Mouse (Mus musculus) liver, embryonic 12.5 days (tissue): ENCODE data around the gene Spire2. TPM values are rescaled to one million over a fixed set of nuclear protein-coding genes. Genes with fewer than 3 reads are reported as not detected.

ENCODE experiments used
- ATAC-seq: fragments of 200-750 bp; cut with Nextera tagmentation; 2 replicates; pipeline ENCODE4 v1.8.0; 2017; ENCODE audit warnings: moderate number of reproducible peaks, mild to moderate bottlenecking, moderate library complexity
- H3K27ac ChIP-seq: fragments of 300-500 bp; sonication (generic); 2 replicates; pipeline ENCODE4 v1.5.1; 2016; ENCODE audit warnings: mild to moderate bottlenecking
- H3K27me3 ChIP-seq: fragments of 300-500 bp; sonication (generic); replicated peaks from 2 replicates; pipeline ENCODE4 v1.6.1; 2016; ENCODE audit warnings: mild to moderate bottlenecking, moderate library complexity
- H3K36me3 ChIP-seq: fragments of 300-500 bp; sonication (generic); 2 replicates; pipeline ENCODE4 v1.6.1; 2016; ENCODE audit warnings: mild to moderate bottlenecking, moderate library complexity
- H3K4me1 ChIP-seq: fragments of 300-500 bp; sonication (generic); 2 replicates; pipeline ENCODE4 v1.6.1; 2016
- H3K4me2 ChIP-seq: fragments of 300-500 bp; sonication (generic); 2 replicates; pipeline ENCODE4 v1.6.1; 2016; ENCODE audit warnings: mild to moderate bottlenecking, moderate library complexity
- H3K4me3 ChIP-seq: fragments of 300-500 bp; sonication (generic); 2 replicates; pipeline ENCODE4 v1.5.1; 2016; ENCODE audit warnings: mild to moderate bottlenecking, moderate library complexity
- H3K9ac ChIP-seq: fragments of 300-500 bp; sonication (generic); 2 replicates; pipeline ENCODE4 v1.6.1; 2016; ENCODE audit warnings: mild to moderate bottlenecking, moderate library complexity
- H3K9me3 ChIP-seq: fragments of 300-500 bp; sonication (generic); replicated peaks from 2 replicates; pipeline ENCODE4 v1.6.1; 2016; ENCODE audit warnings: mild to moderate bottlenecking, moderate library complexity
- WGBS: fragments of 180-500 bp; shearing (Covaris S2); methylation state at CpG from one replicate; pipeline ENCODE4 v1.1.7; 2016; ENCODE audit not compliant: insufficient replicate concordance; 5-methylcytosine and 5-hydroxymethylcytosine counted together
- polyA plus RNA-seq: library from polyadenylated mRNA; unstranded; fragments of >200 nt; fragmentation: Nextera tagmentation; extraction: Ambion mirVana; gene quantifications from 2 replicates; pipeline ENCODE4 v1.2.1, GENCODE M21; 2016

The Spire2 gene
- polyA plus RNA-seq, 1 experiment from 2014 or later: 4.6 TPM

GRCm38 (mm10) chr8:123337475-123337874 lies 5.0 kb downstream of the Spire2 start:
- Histone ChIP-seq H3K9ac (no peak overlapping the region), H3K27me3 (peaks cover 21% of the 10 kb centered on the region), H3K4me2 (no peak overlapping the region), H3K4me3 (no peak overlapping the region), H3K36me3 (no peaks in the 10 kb centered on the region), H3K9me3 (no peaks in the 10 kb centered on the region), H3K4me1 (peaks cover 46% of the 10 kb centered on the region), H3K27ac (no peak overlapping the region)
- no peak for ATAC-seq
- 56% methylated on average over 3 of the region's 3 CpGs for WGBS

GRCm38 (mm10) chr8:123340071-123340470 lies 7.6 kb downstream of the Spire2 start:
- H3K36me3 ChIP-seq: no peaks in the 10 kb centered on the region
- H3K27ac ChIP-seq: no peak overlapping the region
- no peak for ATAC-seq
- 87% methylated on average over 4 of the region's 4 CpGs for WGBS
- H3K4me2 ChIP-seq: no peak overlapping the region
- no peak overlapping the region for H3K9ac ChIP-seq
- no peaks in the 10 kb centered on the region for H3K27me3 ChIP-seq
- H3K4me3 ChIP-seq: no peak overlapping the region
- H3K9me3 ChIP-seq: no peaks in the 10 kb centered on the region
- peaks cover 37% of the 10 kb centered on the region for H3K4me1 ChIP-seq

DNA sequence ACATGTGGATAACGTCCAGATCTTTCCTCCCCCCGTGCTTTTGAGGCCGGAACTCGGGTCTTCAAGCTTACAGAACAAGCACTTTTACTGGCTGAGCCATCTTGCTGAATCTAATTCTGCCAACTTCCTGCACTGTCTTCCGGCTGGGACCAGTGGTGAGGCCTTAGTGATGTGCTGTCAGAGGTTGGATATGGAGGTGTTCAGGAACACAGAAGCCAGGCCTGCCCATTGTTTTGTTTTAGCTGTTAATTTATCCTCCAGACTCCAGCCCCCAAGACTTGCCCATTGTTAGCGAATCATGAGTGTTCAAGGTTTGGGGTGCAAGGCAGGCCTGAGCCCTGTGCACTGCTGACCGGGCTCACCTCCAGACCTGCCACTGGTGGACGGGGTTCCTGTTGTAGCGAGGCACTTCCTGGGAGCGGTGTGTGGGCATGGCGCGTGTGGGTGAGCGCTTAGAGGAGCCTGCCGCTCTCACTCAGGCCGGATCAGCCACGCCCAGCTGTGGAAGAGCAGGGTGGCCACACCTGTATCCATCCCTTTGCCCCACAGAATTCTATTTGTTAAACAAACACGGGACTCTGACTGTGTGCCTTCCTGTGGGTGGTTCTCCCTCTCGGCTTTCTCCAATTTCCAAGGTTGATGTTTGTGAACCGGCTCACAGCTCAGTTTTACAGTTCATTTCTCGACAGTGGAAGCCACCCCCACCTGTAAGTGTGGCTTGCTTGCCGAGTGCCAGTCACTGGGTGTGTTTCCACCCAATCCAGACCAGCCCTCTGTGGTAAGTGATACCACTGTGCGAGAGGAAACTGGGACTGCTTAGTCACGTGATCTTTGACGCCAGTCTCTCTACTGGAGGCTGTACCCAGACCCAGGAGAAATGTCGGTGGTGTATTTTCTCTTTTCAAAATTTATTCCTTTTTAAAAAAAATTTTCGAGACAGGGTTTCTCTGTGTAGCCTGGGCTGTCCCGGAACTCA lies 8.8 kb downstream of the Spire2 start:
- peak; percentile 54; the same call in 1 of the 2 replicates for ATAC-seq
- no peaks in the 10 kb centered on the region for H3K27me3 ChIP-seq
- no peak overlapping the region for H3K9ac ChIP-seq
- peak overlapping the region; percentile 29; the same call in 1 of the 2 replicates for H3K27ac ChIP-seq
- WGBS: 60% methylated on average over 27 of the region's 27 CpGs
- no peak overlapping the region for H3K4me3 ChIP-seq
- H3K4me2 ChIP-seq: 0 out of 2 replicates have a peak overlapping the region, but pooled peaks have one; percentile 7
- no peaks in the 10 kb centered on the region for H3K36me3 ChIP-seq
- H3K4me1 ChIP-seq: peaks cover 41% of the 10 kb centered on the region
- H3K9me3 ChIP-seq: no peaks in the 10 kb centered on the region

GRCm38 (mm10) chr8:123342253-123342652 lies 9.7 kb downstream of the Spire2 start:
- no peaks in the 10 kb centered on the region for H3K27me3 ChIP-seq
- no peak for ATAC-seq
- H3K9ac ChIP-seq: no peak overlapping the region
- WGBS: 55% methylated on average over 8 of the region's 8 CpGs
- H3K36me3 ChIP-seq: no peaks in the 10 kb centered on the region
- no peak overlapping the region for H3K27ac ChIP-seq
- no peak overlapping the region for H3K4me3 ChIP-seq
- H3K9me3 ChIP-seq: no peaks in the 10 kb centered on the region
- H3K4me2 ChIP-seq: no peak overlapping the region
- peaks cover 44% of the 10 kb centered on the region for H3K4me1 ChIP-seq

DNA sequence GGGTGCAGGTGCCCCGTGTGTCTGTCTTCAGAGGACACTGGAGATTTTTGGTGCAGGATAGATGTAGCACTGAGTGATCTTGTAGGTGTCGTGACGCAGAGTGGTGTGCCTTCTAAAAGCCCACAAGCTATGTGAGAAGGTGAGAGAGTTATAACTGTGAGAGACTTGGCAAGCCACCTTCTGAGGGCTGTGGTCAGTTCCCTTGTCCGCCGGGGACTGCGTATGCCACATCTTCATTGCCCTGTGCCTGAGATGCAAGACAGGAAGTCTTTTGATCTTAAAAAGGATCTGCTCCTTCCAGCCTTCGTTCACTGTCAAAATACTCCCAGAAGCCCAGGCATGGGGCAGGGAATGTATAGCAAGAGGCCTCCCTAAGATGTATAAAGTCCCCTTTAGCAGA lies 10.4 kb downstream of the Spire2 start:
- Histone ChIP-seq H3K36me3 (no peaks in the 10 kb centered on the region), H3K27ac (no peak overlapping the region), H3K4me3 (no peak overlapping the region), H3K9me3 (no peaks in the 10 kb centered on the region), H3K9ac (no peak overlapping the region), H3K27me3 (no peaks in the 10 kb centered on the region), H3K4me2 (no peak overlapping the region), H3K4me1 (peaks cover 51% of the 10 kb centered on the region)
- WGBS: 60% methylated on average over 7 of the region's 7 CpGs
- no peak for ATAC-seq

- 80% methylated on average over 12 of the region's 12 CpGs for WGBS
- ATAC-seq: no peak
- H3K4me1 ChIP-seq: peaks cover 56% of the 10 kb centered on the region
Observed at GRCm38 (mm10) chr8:123343422-123343821, 10.9 kb downstream of the Spire2 start.

GRCm38 (mm10) chr8:123345135-123345534 lies 12.6 kb downstream of the Spire2 start:
- WGBS: 67% methylated on average over 8 of the region's 8 CpGs
- Histone ChIP-seq H3K4me1 (peaks cover 64% of the 10 kb centered on the region), H3K9me3 (no peaks in the 10 kb centered on the region), H3K27ac (no peak overlapping the region), H3K4me2 (no peak overlapping the region), H3K4me3 (no peak overlapping the region), H3K9ac (no peak overlapping the region), H3K27me3 (no peaks in the 10 kb centered on the region), H3K36me3 (no peaks in the 10 kb centered on the region)
- ATAC-seq: no peak

More at GRCm38 (mm10) chr8:123343422-123343821, 10.9 kb downstream of the Spire2 start:
- Histone ChIP-seq H3K27me3 (no peaks in the 10 kb centered on the region), H3K9ac (no peak overlapping the region), H3K4me3 (no peak overlapping the region), H3K9me3 (no peaks in the 10 kb centered on the region), H3K4me2 (no peak overlapping the region), H3K27ac (no peak overlapping the region), H3K36me3 (no peaks in the 10 kb centered on the region)

DNA sequence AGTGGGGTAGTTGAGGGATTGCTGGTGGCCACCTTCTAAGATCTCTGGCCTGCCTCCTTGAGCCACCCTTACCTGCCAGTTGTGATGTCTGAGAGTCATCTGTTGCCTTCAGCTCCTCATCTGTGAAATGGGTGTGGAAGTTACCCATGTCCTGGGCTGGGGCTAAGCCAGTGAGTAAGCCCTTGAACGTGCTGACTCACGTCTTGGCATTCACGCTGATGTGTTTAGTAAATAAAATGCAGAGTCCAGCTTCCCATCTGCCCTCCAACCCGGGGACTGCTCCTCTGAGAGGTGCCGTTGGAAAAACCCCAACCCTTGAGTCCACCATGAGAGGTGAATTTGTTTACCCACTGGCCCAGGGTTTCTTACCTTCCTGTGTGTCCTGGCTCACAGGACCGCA lies 13.3 kb downstream of the Spire2 start:
- ATAC-seq: no peak
- Histone ChIP-seq H3K4me3 (no peak overlapping the region), H3K27me3 (no peaks in the 10 kb centered on the region), H3K4me1 (peaks cover 63% of the 10 kb centered on the region), H3K9me3 (no peaks in the 10 kb centered on the region), H3K36me3 (no peaks in the 10 kb centered on the region), H3K4me2 (no peak overlapping the region), H3K27ac (no peak overlapping the region), H3K9ac (no peak overlapping the region)
- 70% methylated on average over 6 of the region's 6 CpGs for WGBS

DNA sequence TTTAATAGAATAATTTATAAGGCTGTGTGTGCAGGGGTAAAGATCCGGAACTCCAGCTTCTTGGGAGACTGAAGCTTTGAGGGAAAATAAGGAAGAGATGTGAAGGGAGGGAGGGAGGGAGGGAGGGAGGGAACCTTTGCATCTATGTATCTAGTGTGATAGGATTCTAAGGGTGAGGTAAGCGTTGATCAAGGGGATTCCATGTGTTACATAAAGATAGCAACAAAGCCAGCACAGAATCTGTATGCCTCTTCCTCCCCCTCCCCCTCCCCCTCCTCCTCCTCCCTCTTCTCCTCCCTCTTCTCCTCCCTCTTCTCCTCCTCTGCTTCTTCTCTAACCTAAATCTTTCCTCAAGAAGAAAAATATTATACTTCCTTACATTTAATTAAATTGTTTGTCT lies 14.8 kb downstream of the Spire2 start:
- H3K27ac ChIP-seq: no peak overlapping the region
- no peaks in the 10 kb centered on the region for H3K9me3 ChIP-seq
- H3K4me3 ChIP-seq: no peak overlapping the region
- H3K4me2 ChIP-seq: no peak overlapping the region
- WGBS: 32% methylated on average over 2 of the region's 2 CpGs
- ATAC-seq: no peak
- H3K9ac ChIP-seq: no peak overlapping the region
- H3K36me3 ChIP-seq: no peaks in the 10 kb centered on the region
- peaks cover 50% of the 10 kb centered on the region for H3K4me1 ChIP-seq
- no peaks in the 10 kb centered on the region; the same call in 1 of the 2 replicates for H3K27me3 ChIP-seq

GRCm38 (mm10) chr8:123348237-123348843 lies 15.8 kb downstream of the Spire2 start:
- Histone ChIP-seq H3K27me3 (peaks cover 4% of the 10 kb centered on the region), H3K27ac (no peak overlapping the region), H3K4me1 (peaks cover 43% of the 10 kb centered on the region), H3K4me2 (no peak overlapping the region), H3K36me3 (no peaks in the 10 kb centered on the region), H3K9ac (no peak overlapping the region), H3K4me3 (no peak overlapping the region), H3K9me3 (no peaks in the 10 kb centered on the region)
- 54% methylated on average over 9 of the region's 9 CpGs for WGBS
- ATAC-seq: peak; percentile 27; the same call in 1 of the 2 replicates

DNA sequence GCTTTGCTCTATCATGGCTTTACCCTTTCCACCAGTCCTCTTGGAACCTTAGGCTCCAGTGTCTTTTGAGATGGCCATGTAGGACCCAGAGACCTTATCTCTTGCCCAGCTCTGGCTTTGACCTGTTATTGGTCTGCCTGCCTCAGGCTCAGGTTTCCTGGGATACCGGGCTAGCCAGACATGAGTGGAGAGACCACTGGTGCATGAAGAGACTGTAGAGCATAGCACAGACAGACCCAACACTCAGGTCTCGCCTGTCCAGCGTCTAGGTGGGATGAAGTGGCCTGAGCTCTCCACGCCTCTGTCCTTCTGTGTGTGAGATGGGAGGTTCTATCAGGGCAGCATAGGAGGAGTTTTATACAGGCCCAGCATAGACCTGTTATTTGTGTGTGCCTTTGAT lies 16.6 kb downstream of the Spire2 start:
- H3K27ac ChIP-seq: no peak overlapping the region
- H3K4me1 ChIP-seq: peaks cover 36% of the 10 kb centered on the region
- no peak overlapping the region for H3K4me3 ChIP-seq
- H3K9me3 ChIP-seq: no peaks in the 10 kb centered on the region
- peak; percentile 6; the same call in 1 of the 2 replicates for ATAC-seq
- H3K9ac ChIP-seq: no peak overlapping the region
- peaks cover 11% of the 10 kb centered on the region for H3K27me3 ChIP-seq
- no peak overlapping the region for H3K4me2 ChIP-seq
- no peaks in the 10 kb centered on the region for H3K36me3 ChIP-seq
- WGBS: 74% methylated on average over 4 of the region's 4 CpGs

DNA sequence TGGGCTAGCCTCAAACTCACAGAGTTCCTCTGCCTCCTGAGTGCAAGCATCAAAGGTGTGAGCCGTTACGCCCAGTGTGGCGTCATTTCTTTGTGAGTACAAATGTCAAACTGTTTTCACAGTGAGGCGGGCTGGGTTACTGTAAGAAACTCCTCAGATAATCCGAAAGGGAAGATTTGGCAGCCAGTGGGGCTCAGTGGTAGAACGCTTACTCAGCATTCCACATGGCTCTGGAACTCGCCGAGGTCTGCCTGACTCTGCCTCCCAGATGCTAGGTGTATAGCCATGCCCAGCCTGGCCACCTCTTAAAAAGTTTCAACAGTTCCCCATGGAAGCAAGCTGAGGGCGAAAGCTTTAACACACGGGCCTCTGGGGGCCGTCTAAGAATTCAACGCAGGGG lies 19.6 kb downstream of the Spire2 start:
- no peak for ATAC-seq
- WGBS: 71% methylated on average over 12 of the region's 12 CpGs
- peaks cover 21% of the 10 kb centered on the region for H3K4me1 ChIP-seq
- H3K9ac ChIP-seq: no peak overlapping the region
- H3K27me3 ChIP-seq: peaks cover 25% of the 10 kb centered on the region
- no peak overlapping the region for H3K4me2 ChIP-seq
- H3K27ac ChIP-seq: no peak overlapping the region
- no peak overlapping the region for H3K4me3 ChIP-seq
- no peaks in the 10 kb centered on the region for H3K9me3 ChIP-seq
- H3K36me3 ChIP-seq: no peaks in the 10 kb centered on the region; the same call in 1 of the 2 replicates
